36 mouse cellular contexts compared by ENCODE assay signal in genomic region chr1:106462112-106462511, GRCm38 (mm10).
"Had no signal": no experiment of that assay in that cellular context is flagged by ENCODE, and none has a peak within 500 bp of the region (broad histone marks: within the 10 kb centered on the region; RNA-seq: fewer than 3 reads in every experiment).

No protein-coding gene starts in this region.

- H3K9me3 ChIP-seq: heart, embryonic 10.5 days; heart, embryonic 12.5 days; heart, embryonic 13.5 days; heart, embryonic 15.5 days; hindbrain, embryonic 10.5 days; hindbrain, embryonic 12.5 days; hindbrain, embryonic 13.5 days; hindbrain, embryonic 15.5 days; intestine, embryonic 15.5 days; kidney, embryonic 15.5 days had no signal

- H3K36me3 ChIP-seq: heart, embryonic 10.5 days; heart, embryonic 12.5 days; heart, embryonic 13.5 days; heart, embryonic 15.5 days; hindbrain, embryonic 10.5 days; hindbrain, embryonic 12.5 days; hindbrain, embryonic 13.5 days; hindbrain, embryonic 15.5 days; intestine, embryonic 15.5 days; kidney, embryonic 15.5 days had no signal

- H3K4me2 ChIP-seq: heart, embryonic 11.5 days; heart, embryonic 12.5 days; heart, embryonic 13.5 days; heart, embryonic 15.5 days; hindbrain, embryonic 12.5 days; hindbrain, embryonic 13.5 days; hindbrain, embryonic 14.5 days; hindbrain, embryonic 15.5 days; intestine, embryonic 15.5 days; kidney, embryonic 15.5 days had no signal

- H3K27ac ChIP-seq: heart, embryonic 10.5 days; heart, embryonic 13.5 days; heart, embryonic 15.5 days; hindbrain, embryonic 10.5 days; hindbrain, embryonic 12.5 days; hindbrain, embryonic 13.5 days; hindbrain, embryonic 14.5 days; hindbrain, embryonic 15.5 days; hindbrain, postnatal 0 days; intestine, embryonic 15.5 days; kidney, embryonic 15.5 days; kidney, postnatal 0 days; layer of hippocampus, adult 2 months; left cerebral cortex, adult 2 months had no signal

- ATAC-seq: hindbrain, embryonic 16.5 days; hindbrain, postnatal 0 days; inflammation-experienced regulatory T-cells, adult 6 months; intestine, embryonic 15.5 days; intestine, embryonic 16.5 days; intestine, postnatal 0 days had no signal

- H3K4me3 ChIP-seq: heart, embryonic 10.5 days; heart, embryonic 12.5 days; heart, embryonic 13.5 days; heart, embryonic 15.5 days; hindbrain, embryonic 10.5 days; hindbrain, embryonic 12.5 days; hindbrain, embryonic 13.5 days; hindbrain, embryonic 15.5 days; intestine, embryonic 15.5 days; kidney, embryonic 15.5 days; layer of hippocampus, adult 2 months; left cerebral cortex, adult 2 months had no signal

- DNase-seq: heart, postnatal 10 days; heart, postnatal 14 days; heart, postnatal 36 days; heart, postnatal 4 days; kidney, adult 11 months; kidney, adult 18-20 months; kidney, adult 2 months; kidney, adult 8-10 months; kidney, adult 9 months; kidney, postnatal 10 days; kidney, postnatal 14 days; kidney, postnatal 25 days; kidney, postnatal 36 days; kidney, postnatal 4 days; layer of hippocampus, adult 9-11 months; layer of hippocampus, postnatal 36 days had no signal

- H3K27me3 ChIP-seq: heart, embryonic 12.5 days; heart, embryonic 13.5 days; heart, embryonic 15.5 days; hindbrain, embryonic 12.5 days; hindbrain, embryonic 13.5 days; hindbrain, embryonic 15.5 days; intestine, embryonic 15.5 days; kidney, embryonic 15.5 days had no signal

- H3K4me1 ChIP-seq: heart, embryonic 10.5 days; heart, embryonic 12.5 days; heart, embryonic 15.5 days; hindbrain, embryonic 15.5 days; intestine, embryonic 15.5 days had no signal

- H3K9ac ChIP-seq: heart, embryonic 12.5 days; heart, embryonic 13.5 days; heart, embryonic 15.5 days; hindbrain, embryonic 12.5 days; hindbrain, embryonic 13.5 days; hindbrain, embryonic 14.5 days; hindbrain, embryonic 15.5 days; intestine, embryonic 15.5 days; kidney, embryonic 15.5 days had no signal
